Mouse (Mus musculus): ENCODE measurements at regions not wholly inside any gene's neighbourhood (a gene's known extent, or its start where the extent isn't known, plus 50 kb on each side); places are given as distances from the start of the nearest gene placed in this dataset.

DNA sequence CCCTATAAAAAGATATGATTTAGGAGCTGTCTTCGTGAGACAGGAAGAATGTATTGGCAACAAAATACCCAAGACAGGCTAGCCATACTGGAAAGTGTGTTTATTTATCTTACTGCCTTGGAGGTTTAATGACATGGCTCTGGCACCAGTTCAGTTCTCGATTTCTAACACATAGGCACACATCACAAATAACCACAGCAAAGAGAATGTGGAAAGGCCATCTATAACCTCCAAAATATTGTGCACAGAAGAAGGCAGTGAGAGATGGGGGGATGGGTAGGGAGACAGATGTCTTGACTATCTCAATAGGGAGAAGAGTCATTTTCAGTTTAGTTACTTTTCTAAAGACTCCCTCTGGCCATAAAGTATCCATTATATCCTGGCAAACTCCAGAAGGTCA lies 90.5 kb downstream of the Minar1 start:
- DNase-seq, result no peak

DNA sequence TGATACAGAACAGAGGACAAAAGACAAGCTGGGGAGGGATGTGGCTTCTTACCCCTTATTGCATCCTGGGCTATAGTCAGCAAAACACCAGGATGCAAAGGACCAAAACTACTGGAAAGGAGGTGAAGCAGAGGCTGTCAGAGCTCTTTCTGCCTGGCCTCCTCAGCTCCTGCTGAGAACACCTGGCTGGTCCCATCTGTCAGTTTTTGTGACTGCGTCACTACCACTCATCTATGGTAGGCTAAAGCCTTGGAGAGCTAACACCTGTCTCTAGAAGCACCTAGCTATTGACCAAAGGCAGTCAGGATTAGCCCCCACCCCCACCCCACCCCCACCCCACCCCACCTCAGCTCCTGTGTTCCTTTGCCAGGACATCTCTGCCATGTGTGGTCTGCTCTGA lies 98.8 kb downstream of the Minar1 start:
- no peak for DNase-seq

DNA sequence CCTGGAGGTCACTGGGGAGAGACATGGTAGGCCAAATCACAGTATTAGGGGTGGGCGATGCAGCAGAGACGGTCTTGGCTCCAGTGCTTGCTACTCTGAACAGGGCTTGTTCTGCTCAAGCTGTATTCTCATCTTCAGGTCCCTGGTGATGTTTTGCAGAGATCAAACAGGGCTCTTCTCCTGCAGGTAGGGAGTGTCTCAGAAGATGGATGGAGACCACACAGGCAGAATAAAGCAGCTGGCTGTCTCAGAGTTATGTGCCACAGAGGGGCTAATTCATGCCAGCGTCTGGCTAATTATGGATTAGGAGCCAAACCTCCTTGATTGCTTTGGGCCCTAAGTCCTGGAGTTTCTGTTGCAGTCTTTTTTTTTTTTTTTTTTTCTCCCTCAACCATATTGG lies 99.2 kb downstream of the Minar1 start:
- DNase-seq, result no peak

DNA sequence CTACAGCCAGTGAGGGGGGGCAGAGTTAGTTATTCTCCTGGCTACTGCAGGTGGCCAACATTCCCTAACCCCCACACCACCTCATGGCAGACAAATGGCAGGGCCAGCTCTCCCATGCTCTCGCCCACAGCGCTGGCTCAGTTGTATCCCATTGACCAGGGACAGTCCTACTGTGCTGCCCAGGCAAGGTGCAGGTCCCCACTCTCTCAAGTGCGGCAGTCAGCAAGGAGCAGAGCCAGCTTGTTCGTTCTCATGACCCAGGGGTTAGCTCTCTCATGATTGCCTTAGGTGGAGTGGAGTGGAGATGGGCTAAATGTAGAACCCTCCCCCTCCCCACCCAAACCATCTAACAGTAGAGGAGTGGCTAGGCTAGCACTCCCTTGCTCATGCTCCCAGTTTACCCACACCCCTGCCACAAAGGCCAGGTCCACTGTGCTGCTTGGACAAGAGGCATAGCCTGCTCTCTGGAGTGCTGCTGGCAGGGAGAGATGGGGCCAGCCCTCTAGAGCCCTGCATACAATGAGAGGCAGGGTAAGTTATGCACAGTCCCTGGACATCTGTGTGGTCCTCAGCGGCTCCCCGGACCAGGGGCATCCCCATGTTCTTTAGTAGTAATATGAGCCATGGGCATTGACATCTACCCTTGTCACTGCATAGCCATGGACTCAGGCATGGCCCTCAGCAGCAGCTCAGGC lies 114.4 kb downstream of the Minar1 start:
- no peak for DNase-seq

DNA sequence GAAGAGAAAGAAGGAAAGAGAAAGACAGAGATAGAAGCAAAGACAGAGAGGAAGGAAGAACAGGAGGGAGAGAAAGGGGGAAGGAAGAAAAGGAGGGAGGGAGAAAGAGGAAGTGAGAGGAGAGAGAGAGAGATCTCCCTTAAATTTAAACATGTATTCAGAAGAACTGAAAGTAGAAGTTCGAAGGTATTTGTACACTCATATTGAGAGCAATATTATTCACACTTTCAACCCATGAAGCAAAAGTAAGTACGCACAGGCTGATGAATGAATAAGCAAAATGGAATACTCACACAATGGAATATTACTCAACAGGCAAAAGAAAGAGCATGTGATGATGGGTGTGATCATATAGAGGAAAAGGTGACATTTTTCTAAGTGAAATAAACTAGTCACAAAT lies 120.8 kb downstream of the Minar1 start:
- no peak for DNase-seq

DNA sequence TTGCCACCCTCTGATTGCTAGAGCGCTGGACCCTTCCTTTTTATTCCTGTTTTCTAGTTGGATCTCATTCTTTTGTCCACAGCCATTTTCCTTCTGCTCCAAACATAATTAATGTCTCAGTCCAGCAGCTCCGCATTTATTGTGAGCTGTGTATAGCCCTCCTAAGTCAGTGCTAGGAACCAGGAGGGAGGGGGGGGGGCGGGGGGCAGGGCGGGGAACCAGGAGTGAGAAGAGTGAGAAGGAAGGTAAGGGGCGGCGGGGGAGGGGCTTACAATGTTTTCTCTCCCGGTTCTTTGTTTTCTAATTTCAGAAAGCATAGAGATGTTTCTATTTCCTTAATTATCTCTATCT lies 125.6 kb downstream of the Minar1 start:
- no peak for DNase-seq

DNA sequence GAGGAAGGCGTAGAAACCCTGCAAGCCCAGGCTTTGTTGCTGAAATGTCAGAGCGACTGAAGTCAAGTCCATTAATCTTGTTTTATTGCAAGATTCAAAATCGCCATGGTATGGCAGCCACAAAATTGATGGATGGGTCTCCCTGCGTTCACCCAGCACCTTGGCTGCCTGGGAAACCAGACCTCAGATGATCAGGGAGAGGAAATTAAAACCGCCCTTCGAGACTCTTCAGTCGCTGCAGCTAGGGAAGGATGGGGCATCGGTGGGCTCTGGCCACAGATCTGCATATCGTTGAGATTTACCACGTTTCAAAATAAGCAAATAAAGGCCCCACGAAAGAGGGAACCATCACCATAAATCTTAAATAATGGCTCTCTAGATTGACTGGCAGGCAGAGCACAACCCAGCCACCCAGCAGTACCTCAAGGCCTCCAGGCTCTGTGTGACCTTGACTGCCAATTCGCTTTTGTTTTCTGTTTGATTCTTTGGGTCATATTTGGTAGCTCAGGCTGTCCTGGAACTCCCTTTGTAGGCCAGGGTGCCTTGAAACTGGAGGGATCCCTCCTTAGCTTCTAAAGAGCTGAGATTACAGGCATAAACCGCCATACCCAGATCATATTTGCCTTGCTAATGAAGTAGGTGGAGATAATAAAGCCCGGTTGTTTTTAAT lies 126.1 kb downstream of the Minar1 start:
- DNase-seq, result peak; percentile 25

DNA sequence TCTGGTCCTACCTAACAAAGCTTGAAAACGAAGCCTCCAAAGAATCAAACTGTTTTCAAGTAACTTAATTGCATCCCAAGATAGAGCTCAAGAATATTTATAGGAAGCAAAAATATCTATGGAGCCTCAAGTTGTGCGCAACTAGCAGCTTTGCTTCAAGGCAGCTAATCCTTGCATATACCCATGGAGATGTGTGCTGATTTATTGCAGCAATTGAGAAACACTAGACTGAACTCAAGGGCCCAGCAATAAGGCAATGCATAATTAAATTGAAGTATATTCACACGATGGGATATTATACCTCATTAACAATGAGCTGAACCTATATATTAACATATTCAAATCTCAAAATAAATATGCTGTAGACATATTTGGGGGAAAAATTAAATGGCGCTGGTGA lies 135.3 kb downstream of the Minar1 start:
- no peak for DNase-seq

DNA sequence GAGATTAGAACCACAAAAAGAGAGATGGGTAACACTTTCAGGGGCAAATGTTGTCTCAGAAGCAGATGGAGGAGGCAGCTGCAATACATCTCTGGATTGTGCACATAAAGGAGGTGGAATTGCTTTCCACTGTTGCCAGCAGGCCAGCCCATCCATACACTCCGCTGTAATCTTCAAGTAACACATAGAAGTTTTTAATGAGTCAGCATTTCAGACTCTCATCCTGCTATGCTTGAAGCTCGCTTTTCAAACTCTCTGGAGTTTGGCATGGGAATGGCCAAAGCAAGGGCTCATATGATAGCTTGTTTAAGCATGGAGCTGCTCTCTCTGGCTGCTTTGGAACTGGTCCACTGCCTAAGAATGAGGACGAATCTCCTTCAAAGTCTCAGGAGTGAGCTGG lies 143.5 kb downstream of the Minar1 start:
- no peak for DNase-seq

DNA sequence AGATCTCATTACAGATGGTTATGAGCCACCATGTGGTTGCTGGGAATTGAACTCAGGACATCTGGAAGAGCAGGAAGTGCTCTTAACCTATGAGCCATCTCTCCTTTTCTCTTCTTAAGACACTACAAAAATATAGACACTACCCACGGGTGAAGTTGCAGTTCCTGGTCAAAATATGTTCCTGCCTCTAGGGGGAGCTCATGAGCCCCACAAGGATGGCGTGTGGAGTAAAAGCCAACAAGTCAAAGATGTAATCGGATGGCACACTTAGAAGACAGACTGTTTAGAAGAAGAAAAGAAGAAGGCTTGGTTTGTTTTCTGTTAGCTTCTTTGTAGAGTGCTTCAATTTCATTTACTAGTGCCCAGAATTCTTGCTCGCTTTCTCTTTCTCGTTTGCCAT lies 161.7 kb downstream of the Minar1 start:
- peak; percentile 51 for DNase-seq

DNA sequence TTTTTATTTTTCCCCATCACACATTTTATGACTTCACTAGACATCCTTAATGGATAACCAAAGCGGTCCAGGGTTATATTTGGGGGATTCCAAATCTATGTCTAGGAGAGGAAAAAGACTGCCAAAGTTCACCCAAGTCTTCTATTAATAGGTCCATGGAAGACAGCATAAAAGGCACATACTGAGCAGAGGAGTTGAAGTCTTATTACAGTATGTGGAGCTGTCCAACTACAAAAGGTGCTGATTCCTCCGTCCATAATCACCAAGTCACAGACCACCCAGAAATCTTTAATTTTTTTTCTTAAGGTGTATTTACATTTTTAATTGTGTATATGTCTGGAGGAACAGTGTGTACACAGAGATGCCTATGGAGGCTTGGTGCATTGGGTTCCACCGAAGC lies 166.3 kb downstream of the Minar1 start:
- DNase-seq, result no peak

DNA sequence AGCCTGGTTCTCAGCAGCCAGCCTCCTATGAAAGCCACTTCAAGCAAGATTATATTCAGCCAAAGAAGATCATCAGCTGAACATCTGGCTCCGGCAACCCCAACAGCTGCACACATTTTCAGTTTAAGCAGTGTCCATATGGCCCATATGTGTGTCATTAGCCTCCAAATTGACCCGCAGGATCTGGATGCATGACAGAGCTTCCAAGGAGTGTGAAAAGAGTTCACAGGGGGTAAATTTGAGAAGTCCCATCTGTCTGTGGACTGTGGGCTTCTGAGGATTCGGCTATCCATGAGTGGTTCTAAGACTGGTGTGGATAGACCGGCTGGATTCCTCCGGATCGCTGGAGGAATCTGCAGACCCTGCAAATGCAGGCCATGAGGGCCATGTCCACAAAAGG lies 173.3 kb downstream of the Minar1 start:
- no peak for DNase-seq

All from adrenal gland, adult 2 months (tissue).